Mouse (Mus musculus): ENCODE results near the gene Dnajb8. TPM values are rescaled to one million over a fixed set of nuclear protein-coding genes. Genes with fewer than 3 reads are reported as not detected.

Gene Dnajb8
- polyA plus RNA-seq, 1 experiment, result not detected

DNA sequence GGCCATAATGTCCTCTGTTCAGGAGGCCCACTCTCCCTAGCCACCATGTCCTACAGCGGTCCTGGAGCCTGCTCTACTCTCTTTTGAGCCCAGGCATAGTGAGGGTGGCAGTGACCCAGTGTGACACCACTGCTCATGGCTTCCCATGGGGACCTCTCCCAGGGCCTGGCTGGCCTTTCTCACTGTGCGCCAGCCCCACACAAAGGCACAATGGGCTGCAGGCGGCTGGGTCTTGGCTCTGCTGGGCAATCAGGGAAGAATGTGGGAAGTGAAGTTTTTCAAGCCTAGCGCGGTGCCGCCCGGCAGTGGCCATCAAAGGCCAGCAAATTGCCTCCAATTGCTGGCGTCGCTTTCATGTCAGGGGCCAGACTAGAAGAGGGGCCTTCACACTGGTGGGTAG is 40.1 kb downstream of the Dnajb8 start:
- TF ChIP-seq CTCF (IDR thresholded peaks at IDR 0.05; ENCODE audit: borderline replicate concordance, extremely low read depth, insufficient read depth, insufficient read length), result no peak
- no peak for TF ChIP-seq POLR2A (IDR thresholded peaks at IDR 0.05; ENCODE audit: borderline replicate concordance, extremely low read depth, insufficient read depth, insufficient read length, poor library complexity, severe bottlenecking)
- DNase-seq (ENCODE audit: low read depth), result peak; percentile 57

DNA sequence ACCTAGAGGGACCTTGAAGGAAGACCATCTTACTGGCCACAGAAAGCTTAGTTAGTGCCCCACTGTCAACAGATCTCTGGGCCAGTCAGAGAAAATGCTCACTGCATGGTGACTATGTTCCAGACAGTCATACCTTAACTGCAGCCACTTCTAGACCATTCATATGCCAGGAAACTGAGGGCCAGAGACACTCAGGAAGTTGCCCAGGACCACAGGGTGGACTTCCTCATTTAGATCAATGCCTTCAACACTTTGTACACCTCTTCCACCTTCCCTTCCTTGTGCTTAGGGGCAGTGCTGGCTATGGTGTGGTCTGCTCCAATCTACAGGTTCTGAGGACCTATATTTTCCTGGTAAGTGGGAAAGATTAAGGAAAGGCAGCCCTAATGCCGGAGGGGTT is 43.3 kb downstream of the Dnajb8 start:
- no peak for TF ChIP-seq CTCF (IDR thresholded peaks at IDR 0.05; ENCODE audit: borderline replicate concordance, extremely low read depth, insufficient read depth, insufficient read length)
- no peak for TF ChIP-seq POLR2A (IDR thresholded peaks at IDR 0.05; ENCODE audit: borderline replicate concordance, extremely low read depth, insufficient read depth, insufficient read length, poor library complexity, severe bottlenecking)
- no peak for DNase-seq (ENCODE audit: low read depth)

DNA sequence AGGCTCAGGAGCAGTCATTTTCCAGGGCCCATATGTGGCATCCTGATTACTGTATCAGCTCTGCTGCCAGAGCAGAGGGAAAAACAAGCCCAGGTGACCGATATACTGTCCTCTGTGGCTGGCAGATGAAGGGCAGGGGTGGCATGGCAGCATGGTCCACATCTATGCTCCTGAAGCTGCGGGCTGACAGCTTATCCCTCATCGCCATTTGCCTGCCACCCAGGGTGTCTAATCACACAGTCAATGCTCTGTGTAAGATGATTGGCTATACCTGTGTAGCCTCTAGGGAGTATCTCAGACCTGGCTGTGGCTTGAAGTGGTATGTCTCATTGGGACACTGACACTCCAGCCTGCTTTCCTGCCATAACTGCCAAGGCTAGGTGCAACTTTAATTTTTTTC is 44.0 kb downstream of the Dnajb8 start:
- DNase-seq (ENCODE audit: low read depth), result no peak
- TF ChIP-seq POLR2A (IDR thresholded peaks at IDR 0.05; ENCODE audit: borderline replicate concordance, extremely low read depth, insufficient read depth, insufficient read length, poor library complexity, severe bottlenecking) (no peak), CTCF (IDR thresholded peaks at IDR 0.05; ENCODE audit: borderline replicate concordance, extremely low read depth, insufficient read depth, insufficient read length) (no peak)

GRCm38 (mm10) chr6:88267068-88267467 is 45.0 kb downstream of the Dnajb8 start:
- no peak for DNase-seq (ENCODE audit: low read depth)
- TF ChIP-seq POLR2A (IDR thresholded peaks at IDR 0.05; ENCODE audit: borderline replicate concordance, extremely low read depth, insufficient read depth, insufficient read length, poor library complexity, severe bottlenecking) (no peak), CTCF (IDR thresholded peaks at IDR 0.05; ENCODE audit: borderline replicate concordance, extremely low read depth, insufficient read depth, insufficient read length) (no peak)

DNA sequence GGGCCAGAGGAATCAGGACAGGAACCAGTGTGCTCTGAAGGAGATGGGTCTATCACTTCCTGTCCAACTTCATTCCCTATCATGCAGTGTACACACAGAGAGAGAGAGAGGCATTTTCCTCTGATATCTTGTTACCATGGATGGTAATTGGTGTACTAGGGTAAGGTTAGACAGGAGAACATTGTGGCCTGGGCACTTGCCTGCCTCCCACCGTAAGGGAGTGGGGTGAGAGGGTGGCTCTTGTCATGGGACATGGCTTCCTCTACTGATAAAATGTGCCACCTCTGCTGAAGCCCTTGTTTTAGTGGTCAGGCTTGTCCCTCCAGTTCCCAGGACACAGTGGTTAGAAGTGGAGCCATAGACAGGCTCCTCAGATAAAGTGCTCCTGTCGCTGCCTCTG is 45.9 kb downstream of the Dnajb8 start:
- DNase-seq (ENCODE audit: low read depth), result no peak
- TF ChIP-seq POLR2A (IDR thresholded peaks at IDR 0.05; ENCODE audit: borderline replicate concordance, extremely low read depth, insufficient read depth, insufficient read length, poor library complexity, severe bottlenecking) (no peak), CTCF (IDR thresholded peaks at IDR 0.05; ENCODE audit: borderline replicate concordance, extremely low read depth, insufficient read depth, insufficient read length) (no peak)

- no peak for DNase-seq (ENCODE audit: low read depth)
- no peak for TF ChIP-seq POLR2A (IDR thresholded peaks at IDR 0.05; ENCODE audit: borderline replicate concordance, extremely low read depth, insufficient read depth, insufficient read length, poor library complexity, severe bottlenecking)
- TF ChIP-seq CTCF (IDR thresholded peaks at IDR 0.05; ENCODE audit: borderline replicate concordance, extremely low read depth, insufficient read depth, insufficient read length), result no peak
These were observed 52.6 kb downstream of the Dnajb8 start for GRCm38 (mm10) chr6:88274623-88275022.

DNA sequence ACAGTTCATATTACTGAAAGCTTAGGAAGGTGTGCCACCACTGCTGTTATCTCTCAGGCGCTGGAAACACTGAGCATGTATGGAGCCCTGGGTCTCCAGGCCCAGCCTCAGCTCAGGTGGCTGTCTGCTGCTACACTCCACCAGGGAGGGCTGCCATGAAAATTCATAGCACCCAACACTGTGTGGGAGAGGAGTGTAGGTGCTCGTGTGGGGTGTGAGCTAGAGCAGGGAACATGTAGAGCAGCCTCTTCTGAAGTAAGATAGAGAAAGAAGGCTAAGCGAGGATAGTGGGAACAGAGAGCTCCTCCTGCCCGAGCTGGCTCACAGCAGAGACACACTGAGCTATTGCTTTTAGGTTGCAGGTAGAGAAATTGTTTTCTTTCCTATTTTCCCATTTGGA is 54.2 kb downstream of the Dnajb8 start:
- TF ChIP-seq POLR2A (IDR thresholded peaks at IDR 0.05; ENCODE audit: borderline replicate concordance, extremely low read depth, insufficient read depth, insufficient read length, poor library complexity, severe bottlenecking), result no peak
- TF ChIP-seq CTCF (IDR thresholded peaks at IDR 0.05; ENCODE audit: borderline replicate concordance, extremely low read depth, insufficient read depth, insufficient read length), result no peak
- DNase-seq (ENCODE audit: low read depth), result no peak

GRCm38 (mm10) chr6:88277242-88277641 is 55.2 kb downstream of the Dnajb8 start:
- TF ChIP-seq CTCF (IDR thresholded peaks at IDR 0.05; ENCODE audit: borderline replicate concordance, extremely low read depth, insufficient read depth, insufficient read length) (no peak), POLR2A (IDR thresholded peaks at IDR 0.05; ENCODE audit: borderline replicate concordance, extremely low read depth, insufficient read depth, insufficient read length, poor library complexity, severe bottlenecking) (no peak)
- no peak for DNase-seq (ENCODE audit: low read depth)

DNA sequence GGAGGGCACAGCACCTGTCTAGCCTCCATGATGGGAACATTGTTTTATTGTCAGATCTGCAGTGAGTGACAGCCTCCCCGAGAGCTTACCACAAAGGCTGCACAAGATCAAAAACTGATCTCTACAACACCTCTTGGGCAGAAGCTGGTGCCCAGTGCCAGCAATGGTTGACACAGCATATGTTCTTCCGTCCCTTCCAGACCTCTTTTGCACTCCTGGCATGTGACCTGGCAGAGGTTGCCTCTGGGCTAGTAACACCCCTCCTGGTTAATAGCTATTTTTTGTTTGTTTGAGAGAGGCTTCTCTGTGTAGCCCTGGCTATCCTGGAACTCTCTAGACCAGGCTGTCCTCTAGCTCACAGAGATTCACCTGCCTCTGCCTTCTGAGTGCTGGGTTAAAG is 56.1 kb downstream of the Dnajb8 start:
- no peak for DNase-seq (ENCODE audit: low read depth)
- no peak for TF ChIP-seq POLR2A (IDR thresholded peaks at IDR 0.05; ENCODE audit: borderline replicate concordance, extremely low read depth, insufficient read depth, insufficient read length, poor library complexity, severe bottlenecking)
- TF ChIP-seq CTCF (IDR thresholded peaks at IDR 0.05; ENCODE audit: borderline replicate concordance, extremely low read depth, insufficient read depth, insufficient read length), result no peak

DNA sequence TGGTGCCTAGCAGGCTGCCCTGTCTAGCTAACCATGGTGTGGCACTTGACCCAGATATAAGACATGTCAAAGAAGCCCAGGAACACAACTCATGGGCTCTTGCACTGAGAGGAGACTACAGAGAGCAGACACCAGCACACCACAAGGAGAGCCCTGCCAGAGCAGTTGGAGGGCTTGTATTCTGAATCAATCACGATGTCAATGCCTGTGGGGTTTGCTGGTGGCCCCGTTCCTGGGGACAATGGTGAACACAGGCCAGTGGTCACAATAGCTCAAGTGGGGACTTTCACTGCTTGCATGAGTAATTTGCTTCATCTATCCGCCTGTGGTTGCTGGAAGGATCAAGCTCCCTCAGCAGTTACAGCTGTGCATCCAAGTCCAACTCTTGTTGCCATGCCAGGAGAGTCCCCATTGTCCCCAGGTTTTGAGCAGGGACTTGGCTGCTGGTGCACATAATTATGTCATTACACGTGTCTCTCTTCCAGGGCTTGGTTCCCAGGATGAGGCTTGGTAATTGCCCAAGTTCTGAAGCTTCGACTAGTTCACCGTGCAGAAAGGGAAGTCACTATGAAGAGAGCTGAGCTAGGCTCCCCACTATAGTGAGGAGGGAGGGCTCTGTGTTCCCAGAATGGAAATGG is 68.2 kb downstream of the Dnajb8 start:
- DNase-seq (ENCODE audit: low read depth), result peak; percentile 92
- TF ChIP-seq CTCF (IDR thresholded peaks at IDR 0.05; ENCODE audit: borderline replicate concordance, extremely low read depth, insufficient read depth, insufficient read length) (no peak), POLR2A (IDR thresholded peaks at IDR 0.05; ENCODE audit: borderline replicate concordance, extremely low read depth, insufficient read depth, insufficient read length, poor library complexity, severe bottlenecking) (no peak)

DNA sequence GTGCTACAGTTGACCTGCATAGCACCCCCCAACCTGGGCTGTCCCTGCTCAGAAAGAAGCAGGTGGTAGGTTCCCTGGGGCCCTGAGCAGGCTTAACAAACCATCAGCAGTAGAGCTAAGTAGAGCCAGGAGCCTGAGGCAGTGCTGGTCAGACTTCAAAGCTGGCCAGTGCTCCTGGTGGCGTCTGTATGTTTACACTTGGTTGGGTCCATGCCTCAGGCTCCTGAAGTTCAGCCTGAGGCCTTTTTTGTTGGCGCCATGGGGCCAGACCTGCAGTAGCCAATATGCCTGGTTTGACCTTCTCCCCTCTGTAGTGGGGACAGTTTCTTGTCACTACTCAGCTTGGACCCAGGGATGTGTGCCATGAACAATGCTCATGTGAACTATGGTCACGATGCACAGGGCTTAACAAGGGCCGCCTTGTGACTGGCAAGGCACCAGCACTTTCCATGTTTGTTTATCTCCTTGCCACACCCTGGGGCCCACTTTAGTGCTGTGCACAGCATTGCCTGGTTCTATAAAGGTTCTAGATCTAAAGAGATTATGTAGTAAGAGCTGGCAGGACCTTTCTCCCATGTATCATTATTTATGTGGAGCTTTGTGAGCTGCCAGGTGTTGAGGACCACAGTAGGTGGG is 70.3 kb downstream of the Dnajb8 start:
- no peak for TF ChIP-seq POLR2A (IDR thresholded peaks at IDR 0.05; ENCODE audit: borderline replicate concordance, extremely low read depth, insufficient read depth, insufficient read length, poor library complexity, severe bottlenecking)
- no peak for TF ChIP-seq CTCF (IDR thresholded peaks at IDR 0.05; ENCODE audit: borderline replicate concordance, extremely low read depth, insufficient read depth, insufficient read length)
- DNase-seq (ENCODE audit: low read depth), result no peak

DNA sequence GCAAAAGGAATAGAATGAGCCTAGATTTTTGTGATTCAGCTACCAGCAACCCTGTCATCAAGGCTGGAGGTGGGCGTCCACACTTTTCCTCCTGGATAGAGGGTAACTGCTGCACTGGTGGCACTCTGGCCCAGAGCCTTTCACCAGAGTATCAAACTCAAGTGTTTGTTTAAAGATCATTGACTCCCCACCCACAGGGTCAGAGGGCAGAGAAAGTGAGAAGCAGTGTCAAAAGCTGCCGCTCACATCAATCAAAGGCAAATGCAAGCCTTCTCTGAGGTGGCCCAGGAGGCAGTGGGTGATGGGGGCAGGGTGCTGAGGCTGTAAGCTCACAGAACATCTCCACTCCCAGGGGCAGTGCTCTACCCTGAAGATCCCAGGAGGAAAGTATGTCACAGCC is 77.4 kb downstream of the Dnajb8 start:
- DNase-seq (ENCODE audit: low read depth), result no peak
- TF ChIP-seq POLR2A (IDR thresholded peaks at IDR 0.05; ENCODE audit: borderline replicate concordance, extremely low read depth, insufficient read depth, insufficient read length, poor library complexity, severe bottlenecking) (no peak), CTCF (IDR thresholded peaks at IDR 0.05; ENCODE audit: borderline replicate concordance, extremely low read depth, insufficient read depth, insufficient read length) (no peak)

Measured in brain, embryonic 14.5 days (tissue).